Mouse (Mus musculus) layer of hippocampus, adult 11-12 months (tissue): Measurements from ENCODE around the gene Cpsf4.
"Not testable (repeated sequence)": the region's sequence is repeated elsewhere in the genome, so short reads cannot be mapped to it uniquely, and the experiment has no call there.

Source experiments
- DNase-seq: peaks from one replicate; pipeline ENCODE4 v3.0.0; 2022; ENCODE audit warnings: low spot score

Gene Cpsf4

GRCm38 (mm10) chr5:145226453-145226852, 59.4 kb downstream of the Cpsf4 start:
- no peak for DNase-seq

- not testable (repeated sequence) for DNase-seq
Observed at GRCm38 (mm10) chr5:145229283-145229682, 62.3 kb downstream of the Cpsf4 start.

DNA sequence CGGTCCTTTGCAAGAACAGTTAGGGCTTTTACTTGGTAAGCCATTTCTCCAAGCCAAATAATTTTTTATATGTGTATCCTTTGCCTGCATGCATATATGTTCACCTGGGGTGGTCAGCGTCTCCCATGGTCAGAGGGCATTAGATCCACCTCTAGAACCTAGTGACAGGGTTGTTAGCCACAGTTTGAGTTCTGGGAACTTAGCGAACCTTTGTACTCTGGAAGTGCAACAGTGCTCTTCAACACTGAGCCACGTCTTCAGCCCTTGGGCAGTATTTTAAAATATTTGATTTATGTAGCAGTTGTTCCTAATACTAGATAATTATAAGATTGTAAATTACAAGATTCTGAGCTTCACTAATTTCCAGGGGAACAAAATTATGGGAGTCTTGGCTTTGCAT, 63.6 kb downstream of the Cpsf4 start:
- DNase-seq: no peak

DNA sequence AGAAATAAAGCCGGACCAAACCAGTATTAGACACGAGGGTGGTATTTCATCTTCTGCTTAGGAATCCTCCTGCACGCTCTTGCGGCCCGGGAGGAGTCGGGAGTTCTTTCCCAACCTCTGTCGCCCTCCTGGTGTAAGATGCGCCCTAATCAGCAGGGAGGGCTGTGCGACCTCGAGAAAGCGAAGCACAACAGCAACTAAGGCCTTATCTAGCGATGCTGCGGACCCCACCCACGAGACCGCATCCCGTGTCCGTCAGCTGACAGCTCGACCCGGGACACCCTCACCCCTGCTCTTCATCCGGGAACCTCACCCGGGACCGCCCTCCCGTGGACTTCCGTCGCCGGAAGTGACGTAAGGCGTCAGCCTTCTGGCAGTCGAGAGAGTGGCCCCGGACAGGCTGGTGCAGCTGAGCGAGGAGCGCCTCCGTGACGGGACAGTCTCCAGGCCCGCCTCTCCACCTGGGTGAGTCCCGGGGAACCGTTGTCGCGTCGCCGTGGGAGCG, 64.4 kb downstream of the Cpsf4 start, which contains the start of gene Zfp655:
Gene Zfp655, plus strand, starts transcription at position 349 of the 505 bp plus-strand sequence.
- DNase-seq: peak; percentile 97
